Mouse (Mus musculus) CH12.LX (cell line): ENCODE results near the gene Timm10. TPM values are rescaled to one million over a fixed set of nuclear protein-coding genes. Genes with fewer than 3 reads are reported as not detected.

Source experiments
- DNase-seq: peaks from one replicate; pipeline ENCODE4 v3.0.0-alpha.2; 2013; ENCODE audit errors: extremely low read depth
- H3K27ac ChIP-seq: 2 replicates; pipeline ENCODE4 v1.5.1; 2012; ENCODE audit warnings: low read depth, mild to moderate bottlenecking, control low read depth, moderate library complexity; ENCODE audit not compliant: insufficient read depth
- H3K27me3 ChIP-seq: replicated peaks from 2 replicates; pipeline ENCODE3; 2012; ENCODE audit warnings: inconsistent platforms
- H3K36me3 ChIP-seq, 2 experiments: replicated peaks in 1 of 2; 2 replicates each; pipeline versions ENCODE3 to v1.6.1; 2012; ENCODE audit warnings: inconsistent platforms in 1 of 2, low read length in 1 of 2, mild to moderate bottlenecking in 1 of 2, mixed read lengths in 1 of 2, moderate library complexity in 1 of 2; ENCODE audit not compliant: control insufficient read depth in 1 of 2, insufficient read depth in 1 of 2
- H3K4me1 ChIP-seq, 2 experiments: 2 replicates each; pipeline ENCODE4 v1.6.1; 2012; ENCODE audit warnings: inconsistent platforms in 1 of 2, moderate library complexity in 1 of 2; ENCODE audit not compliant: insufficient read depth in 2 of 2, control insufficient read depth in 1 of 2
- H3K4me2 ChIP-seq: 2 replicates; pipeline ENCODE4 v1.6.1; 2012; ENCODE audit warnings: low read depth, mild to moderate bottlenecking, control low read depth; ENCODE audit not compliant: poor library complexity, insufficient read depth, severe bottlenecking
- H3K4me3 ChIP-seq, 3 experiments: fragments of 150-350 bp in 1 of 3; sonication (generic) in 1 of 3; replicated peaks in 1 of 3; 2 replicates each; pipeline versions ENCODE3 to v1.5.1; 2011 to 2012; ENCODE audit warnings: low read depth in 2 of 3, low read length in 2 of 3, mild to moderate bottlenecking in 2 of 3, moderate library complexity in 2 of 3, control low read depth in 1 of 3, improper control_type of control experiment in 1 of 3, inconsistent platforms in 1 of 3, mixed read lengths in 1 of 3; ENCODE audit not compliant: poor library complexity in 1 of 3
- H3K79me2 ChIP-seq: replicated peaks from 2 replicates; pipeline ENCODE4 v1.6.1; 2012; ENCODE audit warnings: mild to moderate bottlenecking, moderate library complexity; ENCODE audit not compliant: control insufficient read depth, poor library complexity, insufficient read depth, severe bottlenecking; ENCODE audit errors: extremely low read depth
- H3K9ac ChIP-seq: 2 replicates; pipeline ENCODE4 v1.6.1; 2012; ENCODE audit warnings: low read depth, mild to moderate bottlenecking, control low read depth, moderate library complexity; ENCODE audit not compliant: insufficient read depth
- H3K9me3 ChIP-seq: replicated peaks from 2 replicates; pipeline ENCODE3; 2012; ENCODE audit warnings: low read length, inconsistent platforms, mixed read lengths
- BHLHE40 ChIP-seq: IDR thresholded peaks from 2 replicates; pipeline ENCODE4 v1.6.1; 2011; ENCODE audit warnings: mild to moderate bottlenecking, low read depth, low read length, improper control_type of control experiment
- E2F4 ChIP-seq: IDR thresholded peaks from 2 replicates; pipeline ENCODE4 v1.6.1; 2011; ENCODE audit warnings: low read depth, low read length, improper control_type of control experiment; ENCODE audit not compliant: insufficient replicate concordance
- ELF1 ChIP-seq: IDR thresholded peaks from 2 replicates; pipeline ENCODE4 v1.6.1; 2014; ENCODE audit warnings: low read depth, mild to moderate bottlenecking, inconsistent platforms, low read length, improper control_type of control experiment
- EP300 ChIP-seq: IDR thresholded peaks from 2 replicates; pipeline ENCODE4 v1.6.1; 2011; ENCODE audit warnings: low read length, improper control_type of control experiment
- ETS1 ChIP-seq: conservative IDR thresholded peaks from 2 replicates; pipeline ENCODE4 v1.6.1; 2012; ENCODE audit warnings: low read depth, mild to moderate bottlenecking, inconsistent platforms, low read length, improper control_type of control experiment, moderate library complexity
- GABPA ChIP-seq: IDR thresholded peaks from 2 replicates; pipeline ENCODE4 v1.6.1; 2012; ENCODE audit warnings: low read depth, low read length, improper control_type of control experiment, inconsistent platforms; ENCODE audit not compliant: insufficient replicate concordance
- HCFC1 ChIP-seq: IDR thresholded peaks from 2 replicates; pipeline ENCODE4 v1.6.1; 2012; ENCODE audit warnings: low read depth, mild to moderate bottlenecking, inconsistent platforms, low read length, improper control_type of control experiment
- IRF4 ChIP-seq: IDR thresholded peaks from 2 replicates; pipeline ENCODE4 v1.6.1; 2014; ENCODE audit warnings: low read depth, mild to moderate bottlenecking, inconsistent platforms, low read length, improper control_type of control experiment
- JUN ChIP-seq: IDR thresholded peaks from 2 replicates; pipeline ENCODE4 v1.6.1; 2011; ENCODE audit warnings: low read depth, mild to moderate bottlenecking, low read length, improper control_type of control experiment, moderate library complexity; ENCODE audit not compliant: insufficient read depth
- KAT2A ChIP-seq: IDR thresholded peaks from 2 replicates; pipeline ENCODE4 v1.6.1; 2012; ENCODE audit warnings: low read length, improper control_type of control experiment, inconsistent platforms; ENCODE audit not compliant: insufficient replicate concordance
- MAX ChIP-seq: IDR thresholded peaks from 2 replicates; pipeline ENCODE4 v1.6.1; 2011; ENCODE audit warnings: low read length, improper control_type of control experiment
- MXI1 ChIP-seq: IDR thresholded peaks from 2 replicates; pipeline ENCODE4 v1.6.1; 2011; ENCODE audit warnings: mild to moderate bottlenecking, low read depth, low read length, improper control_type of control experiment
- MYC ChIP-seq: IDR thresholded peaks from 2 replicates; pipeline ENCODE4 v1.6.1; 2011; ENCODE audit warnings: low read depth, mild to moderate bottlenecking, improper control_type of control experiment, low read length
- NELFE ChIP-seq: IDR thresholded peaks from 2 replicates; pipeline ENCODE4 v1.6.1; 2011; ENCODE audit warnings: low read depth, low read length, improper control_type of control experiment
- PAX5 ChIP-seq: IDR thresholded peaks from 2 replicates; pipeline ENCODE4 v1.6.1; 2012; ENCODE audit warnings: low read length, inconsistent platforms, mixed read lengths
- POLR2A ChIP-seq: IDR thresholded peaks from 2 replicates; pipeline ENCODE4 v1.6.1; 2011; ENCODE audit warnings: low read depth, mild to moderate bottlenecking, improper control_type of control experiment, low read length
- POLR2AphosphoS2 ChIP-seq: IDR thresholded peaks from 2 replicates; pipeline ENCODE4 v1.6.1; 2011; ENCODE audit warnings: low read depth, low read length, improper control_type of control experiment
- RCOR1 ChIP-seq: conservative IDR thresholded peaks from 2 replicates; pipeline ENCODE4 v1.6.1; 2012; ENCODE audit warnings: low read depth, mild to moderate bottlenecking, inconsistent platforms, low read length, improper control_type of control experiment
- SIN3A ChIP-seq: IDR thresholded peaks from 2 replicates; pipeline ENCODE4 v1.6.1; 2012; ENCODE audit warnings: low read length, improper control_type of control experiment, inconsistent platforms
- SMC3 ChIP-seq: IDR thresholded peaks from 2 replicates; pipeline ENCODE4 v1.6.1; 2011; ENCODE audit warnings: low read depth, low read length, improper control_type of control experiment
- TCF12 ChIP-seq: IDR thresholded peaks from 2 replicates; pipeline ENCODE4 v1.6.1; 2014; ENCODE audit warnings: low read depth, mild to moderate bottlenecking, inconsistent platforms, low read length, improper control_type of control experiment
- UBTF ChIP-seq: IDR thresholded peaks from 2 replicates; pipeline ENCODE4 v1.6.1; 2012; ENCODE audit warnings: low read depth, mild to moderate bottlenecking, inconsistent platforms, low read length, improper control_type of control experiment, moderate library complexity
- USF1 ChIP-seq: IDR thresholded peaks from 2 replicates; pipeline ENCODE4 v1.6.1; 2014; ENCODE audit warnings: low read depth, mild to moderate bottlenecking, inconsistent platforms, low read length, improper control_type of control experiment
- USF2 ChIP-seq: conservative IDR thresholded peaks from 2 replicates; pipeline ENCODE4 v1.6.1; 2011; ENCODE audit warnings: low read depth, low read length, improper control_type of control experiment
- ZC3H11A ChIP-seq: IDR thresholded peaks from 2 replicates; pipeline ENCODE4 v1.6.1; 2012; ENCODE audit warnings: low read depth, mild to moderate bottlenecking, inconsistent platforms, low read length, improper control_type of control experiment
- ZKSCAN1 ChIP-seq: IDR thresholded peaks from 2 replicates; pipeline ENCODE4 v1.6.1; 2012; ENCODE audit warnings: low read depth, inconsistent platforms, low read length, improper control_type of control experiment, borderline replicate concordance
- ZNF384 ChIP-seq: IDR thresholded peaks from 2 replicates; pipeline ENCODE4 v1.6.1; 2012; ENCODE audit warnings: low read depth, low read length, improper control_type of control experiment, inconsistent platforms
- dilution Hi-C: fragments of 300-500 bp; cut with MboI; formaldehyde crosslinking; loops from 2 replicates; pipeline ENCODE4 v1.14.3; 2020; ENCODE audit warnings: low sequenced_read_pairs; ENCODE audit not compliant: extremely low pct_unique_long_range_greater_than_20kb, extremely low pct_ligation_motif_present
- in situ Hi-C: fragments of 300-500 bp; cut with MboI; formaldehyde crosslinking; loops from 3 replicates; pipeline ENCODE4 v1.14.3; 2019; ENCODE audit warnings: low sequenced_read_pairs, low pct_ligation_motif_present, low pct_unique_long_range_greater_than_20kb, mixed read lengths
- polyA plus RNA-seq: library from polyadenylated mRNA; unstranded; fragments of >175 nt; gene quantifications from 2 replicates; pipeline ENCODE4 v1.2.1, GENCODE M21; 2012; ENCODE audit warnings: low read depth; ENCODE audit not compliant: insufficient read length
- total RNA-seq, 2 experiments: library from RNA; depleted of rRNA; stranded (reverse); fragments of 300-350 nt in 1 of 2; fragments of >200 nt in 1 of 2; gene quantifications; 2 replicates each; pipeline ENCODE4 v1.2.3; 2012 to 2014

The Timm10 gene
- total and polyA plus RNA-seq, 3 experiments = 77.7 to 115 (median 81.2) TPM

GRCm38 (mm10) chr2:84837107-84837506, 10.3 kb downstream of the Timm10 start:
- H3K36me3 ChIP-seq = peaks cover 0 to 6% of the 10 kb centered on the region in 2 experiments
- H3K27ac ChIP-seq = no peak overlapping the region
- TF ChIP-seq ZNF384 (no peak), GABPA (no peak), SIN3A (peak; percentile 43; the same call in 1 of the 2 replicates), UBTF (no peak), E2F4 (no peak), JUN (no peak), HCFC1 (no peak), KAT2A (no peak), MAX (no peak), EP300 (peak; percentile 47; the same call in 1 of the 2 replicates), ETS1 (peak; percentile 43), POLR2AphosphoS2 (no peak), SMC3 (no peak), ELF1 (peak; percentile 40; the same call in 1 of the 2 replicates), IRF4 (no peak), NELFE (no peak), ZC3H11A (no peak), TCF12 (peak; percentile 93), USF1 (no peak), RCOR1 (no peak), USF2 (no peak), MYC (0 out of 2 replicates have a peak, but pooled peaks have one; percentile 6), PAX5 (no peak), BHLHE40 (no peak), MXI1 (no peak), POLR2A (no peak), ZKSCAN1 (no peak)
- TF ChIP-seq, all 38 proteins: peak for 6
- DNase-seq = peak; percentile 58
- H3K79me2 ChIP-seq = no peaks in the 10 kb centered on the region
- H3K4me3 ChIP-seq = no peak overlapping the region
- H3K4me2 ChIP-seq = peak overlapping the region; percentile 70
- H3K4me1 ChIP-seq = peaks cover 16 to 36% of the 10 kb centered on the region in 2 experiments
- dilution Hi-C loops (no loop called here), in situ Hi-C loops (no loop called here)
- H3K9me3 ChIP-seq = peaks cover 7% of the 10 kb centered on the region
- no peak overlapping the region for H3K9ac ChIP-seq
- no peaks in the 10 kb centered on the region for H3K27me3 ChIP-seq
